Mouse (Mus musculus): Measurements from ENCODE around the gene Uimc1. TPM values are rescaled to one million over a fixed set of nuclear protein-coding genes. Genes with fewer than 3 reads are reported as not detected.

The Uimc1 gene
- polyA plus RNA-seq, 1 experiment, result 8.7 TPM

DNA sequence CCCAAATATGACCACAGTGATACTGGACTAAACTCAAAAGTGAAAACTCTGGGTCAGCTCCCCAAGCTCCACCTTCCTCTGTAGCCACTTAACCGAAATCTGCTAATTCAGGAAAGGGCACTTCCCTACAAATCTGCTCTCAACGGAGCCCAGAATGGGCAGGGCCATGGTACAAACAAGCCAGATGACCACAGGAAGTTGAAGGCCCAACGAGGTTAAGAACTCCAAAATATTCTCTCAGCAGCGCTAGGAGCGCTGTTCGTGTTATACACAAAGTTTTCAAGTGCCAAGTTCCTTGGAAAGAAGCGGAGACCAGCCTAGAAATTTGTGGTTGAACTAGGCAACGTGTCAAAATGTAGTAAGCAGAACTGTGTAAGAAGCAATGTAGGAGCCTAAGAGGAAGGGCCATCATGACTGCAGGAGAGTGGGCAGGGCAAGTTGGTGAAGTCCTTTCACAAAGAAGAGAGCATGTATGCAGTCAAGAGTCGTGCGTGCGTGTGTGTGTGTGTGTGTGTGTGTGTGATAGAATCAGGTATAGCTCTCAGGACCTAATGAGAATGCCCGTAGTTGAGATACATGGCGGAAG is 78.8 kb downstream of the Uimc1 start, which contains the start of gene Hk3:
TSS of gene Hk3 (minus strand) at position 192 of the 586 bp plus-strand sequence.
- TF ChIP-seq CTCF (IDR thresholded peaks at IDR 0.05; ENCODE audit: borderline replicate concordance, control insufficient read depth, extremely low read depth, insufficient read depth, low read length, poor library complexity) (no peak), POLR2A (IDR thresholded peaks at IDR 0.05; ENCODE audit: control insufficient read depth, extremely low read depth, insufficient read depth, low read length, poor library complexity) (no peak)
- no peak within 1 kb of the TSS for H3K27ac ChIP-seq (ENCODE audit: control insufficient read depth, insufficient read depth, low read length)
- H3K4me3 ChIP-seq (ENCODE audit: control insufficient read depth, insufficient read depth, low read length), result no peak within 1 kb of the TSS
- no peaks in the 10 kb centered on the region for H3K36me3 ChIP-seq (ENCODE audit: control insufficient read depth, insufficient read depth, low read length)
- H3K4me1 ChIP-seq (replicated peaks; ENCODE audit: control insufficient read depth, insufficient read depth, low read length), result peaks cover 31% of the 10 kb centered on the region
- H3K27me3 ChIP-seq (ENCODE audit: control insufficient read depth, insufficient read depth, low read length), result no peaks in the 10 kb centered on the region
- WGBS, result 83% methylated on average over 13 of the region's 13 CpGs
- DNase-seq, result no peak

DNA sequence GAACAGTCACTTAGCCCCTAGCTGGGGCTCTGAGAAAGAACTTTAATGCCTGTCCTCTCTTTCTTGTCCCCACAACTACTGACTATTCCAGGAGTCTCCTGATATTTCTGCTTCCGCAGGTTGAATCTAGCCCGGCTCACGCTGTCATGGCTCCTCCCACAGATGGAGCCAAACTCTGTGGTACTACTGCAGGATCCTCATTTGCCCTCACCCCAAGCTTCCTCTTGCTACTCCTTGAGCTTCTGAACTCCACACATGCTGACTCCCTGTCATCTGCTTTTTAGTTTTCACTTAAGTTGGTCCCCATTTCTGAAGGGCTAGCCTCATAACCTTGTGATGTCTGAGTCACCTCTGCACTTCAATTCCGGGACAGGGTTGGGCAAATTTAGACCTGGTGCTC is 80.0 kb downstream of the Uimc1 start:
- Histone ChIP-seq H3K27ac (ENCODE audit: control insufficient read depth, insufficient read depth, low read length) (no peak overlapping the region), H3K27me3 (ENCODE audit: control insufficient read depth, insufficient read depth, low read length) (no peaks in the 10 kb centered on the region), H3K4me1 (replicated peaks; ENCODE audit: control insufficient read depth, insufficient read depth, low read length) (peaks cover 31% of the 10 kb centered on the region), H3K4me3 (ENCODE audit: control insufficient read depth, insufficient read depth, low read length) (no peak overlapping the region), H3K36me3 (ENCODE audit: control insufficient read depth, insufficient read depth, low read length) (no peaks in the 10 kb centered on the region)
- 67% methylated on average over 4 of the region's 4 CpGs for WGBS
- TF ChIP-seq CTCF (IDR thresholded peaks at IDR 0.05; ENCODE audit: borderline replicate concordance, control insufficient read depth, extremely low read depth, insufficient read depth, low read length, poor library complexity), result no peak
- no peak for TF ChIP-seq POLR2A (IDR thresholded peaks at IDR 0.05; ENCODE audit: control insufficient read depth, extremely low read depth, insufficient read depth, low read length, poor library complexity)
- DNase-seq, result no peak

GRCm38 (mm10) chr13:55019181-55019580 is 80.9 kb downstream of the Uimc1 start:
- H3K27me3 ChIP-seq (ENCODE audit: control insufficient read depth, insufficient read depth, low read length), result no peaks in the 10 kb centered on the region
- no peak for TF ChIP-seq CTCF (IDR thresholded peaks at IDR 0.05; ENCODE audit: borderline replicate concordance, control insufficient read depth, extremely low read depth, insufficient read depth, low read length, poor library complexity)
- TF ChIP-seq POLR2A (IDR thresholded peaks at IDR 0.05; ENCODE audit: control insufficient read depth, extremely low read depth, insufficient read depth, low read length, poor library complexity), result no peak
- H3K36me3 ChIP-seq (ENCODE audit: control insufficient read depth, insufficient read depth, low read length), result no peaks in the 10 kb centered on the region
- no peak for DNase-seq
- H3K4me3 ChIP-seq (ENCODE audit: control insufficient read depth, insufficient read depth, low read length), result no peak overlapping the region
- no peak overlapping the region for H3K27ac ChIP-seq (ENCODE audit: control insufficient read depth, insufficient read depth, low read length)
- WGBS, result 89% methylated on average over 3 of the region's 3 CpGs
- peaks cover 31% of the 10 kb centered on the region for H3K4me1 ChIP-seq (replicated peaks; ENCODE audit: control insufficient read depth, insufficient read depth, low read length)

- Histone ChIP-seq H3K4me1 (replicated peaks; ENCODE audit: control insufficient read depth, insufficient read depth, low read length) (peaks cover 31% of the 10 kb centered on the region), H3K27me3 (ENCODE audit: control insufficient read depth, insufficient read depth, low read length) (no peaks in the 10 kb centered on the region), H3K4me3 (ENCODE audit: control insufficient read depth, insufficient read depth, low read length) (no peak overlapping the region), H3K27ac (ENCODE audit: control insufficient read depth, insufficient read depth, low read length) (peak overlapping the region; percentile 90), H3K36me3 (ENCODE audit: control insufficient read depth, insufficient read depth, low read length) (no peaks in the 10 kb centered on the region)
- 53% methylated on average over 9 of the region's 9 CpGs for WGBS
- DNase-seq, result no peak
- TF ChIP-seq CTCF (IDR thresholded peaks at IDR 0.05; ENCODE audit: borderline replicate concordance, control insufficient read depth, extremely low read depth, insufficient read depth, low read length, poor library complexity) (no peak), POLR2A (IDR thresholded peaks at IDR 0.05; ENCODE audit: control insufficient read depth, extremely low read depth, insufficient read depth, low read length, poor library complexity) (no peak)
Measured at GRCm38 (mm10) chr13:55018700-55019099, 81.4 kb downstream of the Uimc1 start.

DNA sequence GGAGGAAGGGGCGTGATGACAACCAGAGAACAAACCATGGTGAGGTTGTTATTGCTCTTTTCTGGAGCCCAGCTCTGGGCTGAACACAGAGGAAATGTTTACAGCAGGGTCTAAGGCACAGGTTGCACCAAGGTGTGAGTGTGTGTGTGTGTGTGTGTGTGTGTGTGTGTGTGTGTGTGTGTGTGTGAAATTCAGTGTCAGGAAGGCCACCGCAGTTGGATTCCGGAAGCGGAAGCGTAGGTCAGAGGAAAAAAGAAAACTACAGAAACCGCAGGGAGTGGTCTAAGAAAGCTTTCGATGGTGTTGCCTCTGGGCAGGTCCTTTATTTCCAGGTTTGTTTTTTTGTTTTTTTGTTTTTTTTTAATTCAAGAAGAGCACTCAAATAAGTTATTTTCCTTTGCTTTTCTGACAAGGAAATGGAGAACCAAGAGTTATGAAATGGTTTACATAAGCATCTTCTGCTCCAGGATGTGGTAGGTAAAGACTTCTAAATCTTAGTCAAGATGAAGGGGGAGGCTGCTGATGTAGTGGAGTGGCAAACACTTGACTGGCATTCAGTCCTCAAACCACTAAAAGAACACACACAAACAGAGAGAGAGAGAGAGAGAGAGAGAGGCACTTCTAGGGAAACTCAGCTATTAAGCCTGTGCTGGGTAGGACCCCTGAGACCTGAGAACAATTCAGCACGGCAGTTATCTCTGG is 82.1 kb downstream of the Uimc1 start:
- peak overlapping the region; percentile 90 for H3K27ac ChIP-seq (ENCODE audit: control insufficient read depth, insufficient read depth, low read length)
- TF ChIP-seq CTCF (IDR thresholded peaks at IDR 0.05; ENCODE audit: borderline replicate concordance, control insufficient read depth, extremely low read depth, insufficient read depth, low read length, poor library complexity) (no peak), POLR2A (IDR thresholded peaks at IDR 0.05; ENCODE audit: control insufficient read depth, extremely low read depth, insufficient read depth, low read length, poor library complexity) (no peak)
- H3K4me1 ChIP-seq (replicated peaks; ENCODE audit: control insufficient read depth, insufficient read depth, low read length), result peaks cover 29% of the 10 kb centered on the region
- no peaks in the 10 kb centered on the region for H3K36me3 ChIP-seq (ENCODE audit: control insufficient read depth, insufficient read depth, low read length)
- no peaks in the 10 kb centered on the region for H3K27me3 ChIP-seq (ENCODE audit: control insufficient read depth, insufficient read depth, low read length)
- peak; percentile 18 for DNase-seq
- WGBS, result 33% methylated on average over 8 of the region's 8 CpGs
- H3K4me3 ChIP-seq (ENCODE audit: control insufficient read depth, insufficient read depth, low read length), result no peak overlapping the region

DNA sequence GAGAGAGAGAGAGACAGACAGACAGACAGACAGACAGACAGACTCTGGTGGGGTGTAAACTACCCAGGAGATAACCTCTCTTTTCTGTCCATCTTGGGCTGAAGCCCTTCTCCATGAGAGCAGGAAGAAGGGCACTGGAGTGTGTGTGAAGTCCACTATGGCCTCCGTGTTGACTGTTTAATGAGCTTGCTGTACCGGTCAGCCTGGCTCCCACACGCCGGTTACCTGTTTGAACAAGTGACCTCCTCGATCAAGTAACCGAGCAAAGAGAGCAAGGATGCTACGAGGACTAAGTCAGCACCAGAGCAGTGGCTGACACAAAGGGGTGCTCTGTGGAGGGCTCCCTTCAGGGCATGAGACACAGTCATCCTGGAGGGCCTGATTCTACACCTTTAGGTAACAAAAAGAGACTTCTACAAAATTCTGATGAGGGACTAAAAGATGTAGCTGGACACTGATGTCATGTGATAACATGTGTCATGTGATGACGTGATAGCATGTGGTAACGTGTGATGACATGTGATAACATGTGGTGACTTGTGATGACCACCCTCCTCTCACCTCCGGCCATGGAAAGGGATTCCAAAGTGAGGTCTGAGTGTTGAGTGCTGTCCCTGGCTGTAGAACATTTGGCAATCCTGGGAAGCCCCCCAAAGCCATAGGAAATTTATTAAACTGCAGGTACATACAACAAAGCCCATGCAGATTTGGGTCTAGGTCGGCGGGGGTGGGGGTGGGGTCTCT is 82.8 kb downstream of the Uimc1 start:
- no peak overlapping the region for H3K4me3 ChIP-seq (ENCODE audit: control insufficient read depth, insufficient read depth, low read length)
- TF ChIP-seq CTCF (IDR thresholded peaks at IDR 0.05; ENCODE audit: borderline replicate concordance, control insufficient read depth, extremely low read depth, insufficient read depth, low read length, poor library complexity), result no peak
- TF ChIP-seq POLR2A (IDR thresholded peaks at IDR 0.05; ENCODE audit: control insufficient read depth, extremely low read depth, insufficient read depth, low read length, poor library complexity), result no peak
- no peaks in the 10 kb centered on the region for H3K27me3 ChIP-seq (ENCODE audit: control insufficient read depth, insufficient read depth, low read length)
- H3K4me1 ChIP-seq (replicated peaks; ENCODE audit: control insufficient read depth, insufficient read depth, low read length), result peaks cover 24% of the 10 kb centered on the region
- WGBS, result 86% methylated on average over 12 of the region's 12 CpGs
- no peak for DNase-seq
- no peaks in the 10 kb centered on the region for H3K36me3 ChIP-seq (ENCODE audit: control insufficient read depth, insufficient read depth, low read length)
- H3K27ac ChIP-seq (ENCODE audit: control insufficient read depth, insufficient read depth, low read length), result peak overlapping the region; percentile 57; the same call in 1 of the 2 replicates
